Mouse (Mus musculus) c-Kit-positive CD71-positive TER-119-positive erythroid progenitor cells, embryonic 14.5 days (primary cell): ENCODE data around the gene Vmn1r193.
"Not testable (repeated sequence)": the region's sequence is repeated elsewhere in the genome, so short reads cannot be mapped to it uniquely, and the experiment has no call there.

Experiments used
- DNase-seq: peaks from one replicate; pipeline ENCODE4 v3.0.0-alpha.2; 2013; ENCODE audit warnings: low spot score

Vmn1r193 gene

DNA sequence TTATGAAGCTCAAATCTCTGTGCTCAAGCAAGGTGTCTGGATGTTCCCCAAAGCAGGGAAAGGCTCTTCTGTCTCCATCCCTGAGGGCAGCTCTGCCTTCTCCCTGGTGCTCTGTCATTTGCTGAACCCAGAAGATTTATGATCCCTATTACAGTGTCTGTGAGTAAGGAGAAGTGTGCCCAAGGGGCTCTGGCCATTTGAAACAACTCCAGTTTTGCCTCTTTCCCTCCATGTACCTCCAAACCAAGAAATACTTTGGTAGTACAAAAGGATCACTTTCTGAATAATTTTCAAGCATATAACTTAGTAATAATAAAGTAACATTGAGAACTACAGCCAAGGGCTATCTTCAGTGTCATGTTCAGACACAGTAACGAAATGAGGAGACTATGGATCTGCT lies at the start of gene Vmn1r193:
TSS of gene Vmn1r193 (minus strand) at position 101 of the 400 bp plus-strand sequence.
- not testable (repeated sequence) for DNase-seq

DNA sequence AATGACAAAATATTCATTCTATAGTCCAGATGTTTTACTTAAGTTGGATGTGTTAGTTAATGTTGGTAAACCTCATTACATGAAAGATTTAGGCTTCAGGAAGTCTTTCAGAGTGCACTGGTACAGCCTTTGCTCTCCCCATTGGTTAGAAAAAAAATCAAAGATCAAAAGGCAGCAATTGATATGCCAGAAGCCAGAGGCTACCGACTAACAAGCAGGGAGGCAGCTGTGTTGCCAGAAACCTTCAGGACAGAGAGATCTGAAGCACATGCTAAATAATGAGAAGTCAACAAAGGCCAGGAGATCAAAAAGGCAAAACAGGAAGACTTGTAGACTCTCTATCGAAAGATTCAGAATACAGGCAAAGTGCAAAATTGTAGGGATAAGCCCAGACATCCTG lies 48.8 kb upstream of the Vmn1r193 start:
- DNase-seq = no peak

DNA sequence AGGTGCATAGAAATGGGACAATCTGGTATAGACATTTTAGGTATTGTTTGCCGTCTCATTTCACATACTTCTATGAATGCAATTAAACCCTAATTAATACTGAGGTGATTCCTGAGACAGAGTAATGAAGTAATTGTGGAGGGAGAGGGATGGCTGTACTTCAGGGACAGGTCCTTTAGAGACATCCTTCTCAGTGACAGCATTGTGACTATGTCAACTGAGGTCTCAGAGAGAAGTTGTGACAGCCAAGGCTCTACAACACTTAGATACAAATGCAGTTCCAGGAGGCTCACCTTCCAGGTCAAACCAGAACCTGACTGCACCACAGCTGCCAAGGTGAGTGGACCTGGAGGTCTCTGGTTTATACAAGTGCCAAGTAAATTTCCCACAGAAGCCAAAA lies 47.3 kb upstream of the Vmn1r193 start, which contains the start of gene Vmn1r195:
TSS of gene Vmn1r195 (plus strand) at position 301 of the 400 bp plus-strand sequence.
- DNase-seq = not testable (repeated sequence)

- DNase-seq = no peak
These were observed 21.0 kb upstream of the Vmn1r193 start, which contains the start of gene Vmn1r194 for GRCm38 (mm10) chr13:22243915-22244314. Vmn1r194 (plus strand) TSS chr13:22244215.

DNA sequence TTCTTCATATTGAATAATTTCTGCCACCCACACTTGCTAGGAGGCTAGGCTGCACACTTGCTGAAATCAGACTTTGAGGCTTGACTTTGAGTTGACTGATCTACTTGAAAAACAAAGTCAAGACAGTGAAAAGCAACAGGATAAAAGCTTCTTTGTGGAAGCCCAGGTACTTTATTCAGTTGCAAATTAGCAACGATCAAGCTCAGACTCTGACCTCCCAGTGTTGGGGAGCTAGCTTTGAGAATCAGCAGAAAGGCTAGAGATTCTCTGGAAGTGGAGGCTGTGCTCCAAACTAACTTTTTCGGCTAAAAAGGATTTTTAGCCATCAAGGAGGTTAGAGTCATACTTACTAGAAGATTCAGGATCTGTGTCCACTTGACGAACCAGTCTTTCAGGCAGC lies 30.2 kb downstream of the Vmn1r193 start:
- not testable (repeated sequence) for DNase-seq

GRCm38 (mm10) chr13:22191041-22191440 lies 31.9 kb downstream of the Vmn1r193 start, which contains the start of gene Vmn1r192:
Vmn1r192 (minus strand) TSS chr13:22191141.
- no peak for DNase-seq

- no peak for DNase-seq
These were observed 32.6 kb downstream of the Vmn1r193 start for GRCm38 (mm10) chr13:22190385-22190784.

DNA sequence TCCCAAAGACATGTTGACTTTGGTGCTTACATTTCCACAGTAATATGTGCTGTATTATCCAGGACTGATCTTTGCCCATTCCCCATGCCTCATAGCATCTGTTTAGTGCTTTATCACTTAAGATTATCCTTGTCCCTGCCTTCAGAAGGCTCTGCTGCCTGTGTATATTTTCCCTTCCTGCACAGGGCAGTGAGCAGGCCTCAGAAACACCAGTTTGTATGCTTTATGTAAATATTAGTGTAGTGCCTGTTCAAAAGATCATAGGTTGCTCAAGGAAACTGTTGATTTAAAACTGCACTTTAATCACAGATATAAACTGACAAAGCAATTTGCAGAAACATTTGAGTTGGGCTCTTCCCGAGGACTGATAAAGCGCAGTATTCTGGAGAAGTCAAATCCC lies 33.6 kb downstream of the Vmn1r193 start:
- no peak for DNase-seq

GRCm38 (mm10) chr13:22183869-22184268 lies 39.1 kb downstream of the Vmn1r193 start, which contains the start of gene Vmn1r191:
Vmn1r191 (minus strand) TSS chr13:22183969.
- no peak for DNase-seq

DNA sequence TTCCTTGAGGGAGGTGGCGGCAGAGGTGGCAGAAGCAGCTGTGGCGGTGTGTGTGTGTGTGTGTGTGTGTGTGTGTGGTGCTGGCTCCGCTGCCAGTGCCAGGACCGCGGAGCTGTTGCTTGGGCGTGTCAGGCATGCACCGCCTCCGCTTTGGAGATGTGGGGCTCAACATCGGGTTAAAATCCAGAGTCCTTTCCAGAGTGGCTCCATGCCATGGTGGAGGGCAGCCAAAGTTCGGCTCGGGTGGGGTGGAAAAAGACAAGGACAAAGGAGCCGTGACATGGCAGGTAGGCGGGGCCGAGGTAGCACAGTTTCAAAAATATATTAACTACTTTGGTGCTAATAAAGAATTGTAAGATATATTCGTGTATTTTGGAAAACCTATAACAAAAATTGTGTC lies 54.5 kb downstream of the Vmn1r193 start:
- no peak for DNase-seq
